Mouse (Mus musculus): ENCODE measurements at regions not wholly inside any gene's neighbourhood (a gene's known extent, or its start where the extent isn't known, plus 50 kb on each side); places are given as distances from the start of the nearest gene placed in this dataset.
A peak's percentile ranks its signal among the peaks of the same experiment; 100 is the strongest.

DNA sequence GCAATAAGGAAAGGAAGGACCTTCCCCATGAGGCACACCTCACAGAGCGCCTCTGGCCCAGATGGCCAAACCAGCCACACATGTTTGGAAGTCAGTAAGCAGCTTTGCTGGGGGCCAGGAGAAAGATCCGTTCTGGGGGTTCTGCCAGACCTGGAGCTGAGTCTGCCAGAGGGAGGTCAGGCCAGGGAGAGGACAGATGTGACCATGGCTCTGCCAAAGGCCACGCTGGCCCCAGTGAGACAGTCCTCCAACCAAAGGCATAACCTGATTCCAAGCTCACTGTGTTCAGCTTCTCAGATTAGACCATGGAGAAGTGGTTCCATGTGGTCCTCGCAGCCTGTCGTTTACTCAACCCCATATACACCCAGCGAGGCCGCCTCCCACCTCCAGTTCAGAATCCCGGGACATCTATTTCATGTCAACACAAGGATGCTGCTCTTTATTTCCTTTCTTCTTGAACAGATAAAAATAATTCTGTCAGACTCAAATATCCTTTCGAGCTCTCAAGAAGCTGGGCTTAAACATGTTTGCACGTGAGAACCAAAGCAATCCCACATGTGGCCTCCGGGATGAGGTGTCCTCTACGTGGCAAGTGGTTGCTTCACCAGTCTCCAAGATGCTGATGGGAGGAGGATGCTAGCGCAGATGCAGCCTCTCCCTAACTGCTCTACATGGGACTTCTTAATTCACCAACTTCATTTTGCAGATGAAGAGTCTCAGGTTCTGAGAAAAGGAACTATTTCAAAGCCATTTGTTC, 130.1 kb upstream of the Usp24 start:
- no peak for DNase-seq

DNA sequence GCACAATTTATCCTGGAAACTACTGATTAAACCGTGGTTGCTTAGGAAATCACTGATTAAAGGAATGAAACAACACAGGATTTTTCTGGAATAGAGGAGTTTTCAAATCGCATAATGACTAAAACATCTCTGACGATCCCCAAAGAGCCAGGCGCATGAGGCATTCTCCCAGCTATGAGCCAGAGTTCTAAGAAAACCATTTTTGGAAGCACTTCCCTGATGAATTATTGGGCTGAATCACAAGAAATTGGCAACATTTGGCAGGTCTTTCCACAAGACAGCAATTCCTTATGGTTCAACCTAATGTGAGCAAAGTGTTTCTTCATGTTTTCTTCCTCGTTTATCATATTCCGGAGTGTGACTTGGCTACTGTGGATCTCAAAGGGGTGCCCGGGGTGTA, 129.3 kb upstream of the Usp24 start:
- DNase-seq: no peak

- DNase-seq: no peak
Measured at GRCm38 (mm10) chr4:106190248-106190647, 125.8 kb upstream of the Usp24 start.

DNA sequence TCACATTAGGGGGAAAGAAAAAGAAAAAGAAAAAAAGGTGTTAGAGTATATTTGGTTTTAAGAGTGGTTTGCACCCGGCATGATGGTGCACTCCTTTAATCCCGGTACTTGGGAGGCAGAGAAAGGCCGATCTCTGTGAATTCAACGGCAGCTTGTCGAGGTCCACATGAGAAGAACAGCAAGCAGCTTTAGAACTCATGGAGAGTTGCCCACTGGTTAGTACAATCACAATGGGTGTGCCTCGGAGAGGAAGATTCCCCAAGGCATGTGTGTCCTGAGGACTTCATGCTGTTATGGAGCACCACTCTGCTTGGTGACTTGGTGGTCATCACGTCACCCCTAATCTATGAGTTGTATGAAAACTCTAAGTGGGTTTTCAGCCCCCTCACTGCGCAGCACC, 124.7 kb upstream of the Usp24 start:
- DNase-seq: no peak

DNA sequence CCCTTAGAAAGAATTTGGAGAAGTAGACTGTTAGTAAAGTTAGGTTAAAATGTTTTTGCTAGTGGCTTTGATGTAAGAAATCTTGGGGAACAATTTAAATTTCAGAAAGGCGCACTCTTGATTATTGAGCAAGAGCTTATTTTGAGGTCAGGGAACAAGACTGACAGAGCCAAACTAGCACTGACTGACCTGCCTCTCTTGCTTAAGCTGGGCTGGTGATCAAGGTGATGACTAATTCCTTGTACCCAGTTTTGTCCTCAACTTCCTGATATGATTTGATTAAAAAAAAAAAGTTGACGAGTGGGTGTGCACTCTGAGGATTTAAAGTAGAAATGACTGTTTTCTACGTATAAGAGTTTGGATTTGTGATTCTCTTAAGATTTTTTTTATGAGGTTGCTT, 124.2 kb upstream of the Usp24 start:
- DNase-seq: no peak

- DNase-seq: no peak
Measured at GRCm38 (mm10) chr4:106193204-106193945, 122.6 kb upstream of the Usp24 start.

GRCm38 (mm10) chr4:106195497-106196166, 120.4 kb upstream of the Usp24 start:
- no peak for DNase-seq

GRCm38 (mm10) chr4:106199833-106200232, 116.2 kb upstream of the Usp24 start:
- peak; percentile 22 to 23 for DNase-seq

DNA sequence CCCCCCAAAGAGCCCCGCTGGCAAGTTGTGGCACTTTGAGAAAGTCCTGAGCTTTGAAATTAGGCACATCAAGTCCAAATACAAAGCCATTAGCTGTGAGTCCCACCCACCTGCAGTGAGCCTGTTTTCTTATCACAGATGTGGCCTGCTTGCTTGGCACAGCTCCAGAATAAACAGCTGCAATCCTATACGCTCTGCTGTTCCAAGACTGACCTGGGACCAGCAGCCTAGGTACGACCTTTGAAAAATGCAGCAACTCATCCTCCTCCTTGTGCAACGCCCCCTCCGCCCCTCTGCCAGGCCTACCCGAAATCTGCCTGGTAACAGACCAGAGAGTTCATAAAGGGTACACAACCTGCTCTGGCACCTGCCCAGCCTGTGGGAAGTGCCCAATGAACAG, 115.8 kb upstream of the Usp24 start:
- DNase-seq: no peak

DNA sequence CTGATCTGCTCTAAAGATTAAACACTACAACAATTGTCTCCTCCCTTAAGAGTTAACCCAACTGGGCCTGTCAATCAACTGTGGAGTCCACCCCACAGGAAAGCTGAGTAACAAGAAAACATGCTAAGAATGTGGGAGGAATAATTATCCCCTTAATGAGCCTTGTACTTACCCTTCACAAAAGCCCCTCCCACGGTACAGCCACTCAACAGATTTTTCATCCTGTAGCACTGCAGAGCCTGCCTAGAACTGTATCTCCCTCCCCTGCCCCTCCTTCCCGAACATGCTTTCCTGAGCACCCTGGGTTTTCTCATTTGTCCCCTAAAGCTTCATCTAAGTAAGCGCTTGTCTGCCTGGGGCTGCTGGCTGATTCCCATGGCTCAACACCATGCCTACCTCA, 113.5 kb upstream of the Usp24 start:
- DNase-seq: no peak

DNA sequence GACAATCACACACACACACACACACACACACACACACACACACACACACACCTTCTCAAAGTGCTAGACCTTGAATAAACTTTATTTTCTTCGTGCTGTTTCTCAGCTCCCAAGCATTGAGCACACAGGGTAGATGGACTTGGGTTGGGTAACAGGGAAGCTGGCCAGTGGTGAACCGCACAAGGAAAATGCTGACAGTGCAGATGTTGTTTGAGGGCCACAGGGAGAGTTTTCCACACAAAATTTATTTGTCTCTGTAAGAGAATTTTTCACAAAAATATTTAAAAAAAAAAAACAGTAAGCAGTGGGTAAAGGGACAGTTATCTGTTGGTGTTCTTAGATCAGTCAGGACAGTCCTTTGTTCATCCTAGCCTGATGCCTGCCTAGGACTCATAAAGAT, 110.8 kb upstream of the Usp24 start:
- DNase-seq: no peak

- no peak for DNase-seq
Measured at GRCm38 (mm10) chr4:106206023-106206422, 110.0 kb upstream of the Usp24 start.

DNA sequence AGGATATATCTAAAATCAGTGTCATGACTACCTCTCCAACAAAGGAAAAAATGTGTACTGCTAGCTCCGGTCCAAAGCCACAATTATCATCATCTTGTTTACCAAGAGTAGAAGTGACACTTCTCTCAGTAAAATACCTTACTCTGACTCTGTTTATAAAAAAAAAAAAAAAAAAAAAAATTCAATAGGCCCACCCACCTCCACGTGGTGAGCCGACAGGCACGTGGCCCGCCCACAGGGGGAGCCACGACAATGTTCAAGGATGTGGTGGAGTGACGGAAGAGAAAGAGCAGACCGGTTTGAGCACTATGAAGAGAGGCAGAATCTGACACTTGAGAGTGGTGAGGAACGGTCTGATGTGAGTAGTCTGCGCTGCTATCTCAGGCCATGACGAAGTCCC, 106.5 kb upstream of the Usp24 start:
- DNase-seq: no peak

DNA sequence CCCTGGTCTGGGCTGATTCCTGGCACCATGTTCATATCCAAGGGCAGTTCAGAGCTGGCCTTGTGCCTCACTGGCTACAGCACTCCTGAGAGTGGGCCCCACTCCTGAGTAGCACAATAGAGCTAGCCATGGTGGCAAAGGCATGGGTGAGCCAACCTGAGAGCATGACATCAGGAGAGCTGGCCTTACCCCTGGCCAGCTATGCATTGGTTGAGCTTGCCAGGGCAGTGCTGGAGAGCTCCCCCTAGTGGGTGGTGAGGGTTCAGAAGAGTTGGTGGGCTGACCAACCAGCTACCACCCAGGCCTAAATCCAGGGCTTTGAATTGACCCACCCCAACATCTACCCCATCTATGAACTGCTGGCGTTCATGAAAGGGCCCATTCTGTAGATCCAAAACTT, 106.0 kb upstream of the Usp24 start:
- DNase-seq: no peak

DNA sequence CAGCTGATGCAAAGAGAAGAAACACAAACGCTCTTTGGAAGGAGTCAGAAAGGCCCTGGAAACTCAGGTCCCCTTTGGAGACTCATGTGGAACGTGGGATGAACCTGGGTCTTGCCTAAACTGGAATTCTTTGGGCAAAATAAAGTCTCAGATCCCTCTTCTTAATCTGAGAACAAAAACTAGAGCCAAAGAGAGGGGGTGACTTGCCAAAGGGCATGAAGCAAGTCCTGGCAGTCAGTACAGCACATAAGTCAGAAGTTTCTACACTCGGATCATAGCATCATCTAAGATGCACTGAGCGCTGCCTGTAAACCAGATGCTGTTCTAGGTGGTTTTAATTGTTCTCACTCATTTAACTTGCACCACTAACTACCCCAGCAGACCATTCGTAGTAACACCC, 101.8 kb upstream of the Usp24 start:
- DNase-seq: no peak

- DNase-seq: no peak
Measured at GRCm38 (mm10) chr4:106220621-106221020, 95.4 kb upstream of the Usp24 start.

GRCm38 (mm10) chr4:106225184-106225862, 90.7 kb upstream of the Usp24 start:
- DNase-seq: peak; percentile 14 to 36

GRCm38 (mm10) chr4:106227428-106227827, 88.6 kb upstream of the Usp24 start:
- DNase-seq: no peak

GRCm38 (mm10) chr4:106228534-106228933, 87.5 kb upstream of the Usp24 start:
- peak; percentile 78 to 81 for DNase-seq

DNA sequence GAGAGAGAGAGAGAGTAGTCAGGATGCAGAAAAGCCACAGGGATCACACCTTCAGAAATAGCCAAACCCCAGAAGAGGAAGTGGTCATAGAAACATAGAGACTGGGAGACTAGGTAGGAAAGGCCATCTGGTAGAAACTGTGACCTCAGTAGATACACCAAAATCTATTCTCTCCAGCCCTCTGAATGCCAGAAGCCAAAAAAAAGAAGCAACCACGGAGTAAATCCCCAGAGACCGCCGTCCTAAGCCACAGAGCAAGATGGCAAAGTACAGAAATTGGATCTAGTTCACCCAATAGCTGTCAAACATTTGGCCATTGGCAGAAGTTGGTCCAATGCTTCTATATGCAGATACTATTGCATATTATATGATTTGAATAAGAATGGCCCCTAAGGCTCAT, 86.5 kb upstream of the Usp24 start:
- no peak for DNase-seq

DNA sequence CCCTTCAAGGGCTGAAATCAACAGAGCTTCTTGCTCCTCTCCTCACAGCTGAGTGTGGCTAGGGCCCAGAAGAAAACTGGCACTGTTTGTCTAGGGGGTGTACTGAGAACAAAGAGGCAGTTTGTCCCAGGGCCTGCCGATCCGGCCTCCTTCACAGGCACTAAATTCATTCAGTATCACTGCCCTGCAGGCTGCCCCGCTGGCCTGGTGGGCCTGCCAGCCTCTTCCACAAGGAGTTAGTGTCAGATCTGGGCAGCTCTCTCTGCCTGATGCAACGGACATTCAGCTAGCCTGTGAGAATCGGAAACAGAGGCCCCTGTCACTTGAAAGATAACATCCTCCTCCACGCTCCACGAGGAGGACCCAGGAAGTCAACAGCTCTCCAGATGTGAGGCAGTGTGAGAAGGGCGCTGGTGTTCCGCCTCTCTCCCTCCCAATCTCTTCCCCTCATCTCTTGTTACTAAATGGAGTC, 83.5 kb upstream of the Usp24 start:
- DNase-seq: peak; percentile 17 to 34

DNA sequence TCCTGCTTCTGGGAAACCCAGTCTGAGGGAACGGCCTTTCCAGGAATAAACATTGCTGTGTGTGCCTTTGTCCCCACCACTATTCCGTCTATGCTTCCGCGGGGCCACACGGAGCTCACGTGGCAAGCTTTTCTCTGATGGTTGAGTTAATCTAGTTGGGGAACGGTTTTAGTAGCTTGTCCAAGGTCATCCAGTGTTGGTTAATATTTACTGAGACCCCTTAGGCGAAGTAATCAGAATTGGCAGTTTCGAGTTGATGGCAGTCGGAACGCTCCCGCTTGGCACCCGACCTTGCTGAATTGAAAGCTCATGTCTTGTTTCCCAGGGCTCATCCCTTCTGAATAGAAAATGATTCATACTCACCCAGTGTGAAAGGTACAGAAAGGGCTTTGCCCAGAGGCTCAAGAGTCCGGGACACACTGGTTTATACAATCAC, 71.6 kb upstream of the Usp24 start:
- DNase-seq: no peak

GRCm38 (mm10) chr4:106244826-106245510, 71.0 kb upstream of the Usp24 start:
- DNase-seq: no peak
